Mouse (Mus musculus): Measurements from ENCODE around the gene Abcb11.

Abcb11 gene

GRCm38 (mm10) chr2:69264069-69264618 lies 78.3 kb downstream of the Abcb11 start:
- in situ Hi-C loops (cut with MseI, MboI), result no loop called here

GRCm38 (mm10) chr2:69248221-69248755 lies 94.1 kb downstream of the Abcb11 start:
- in situ Hi-C loops (cut with MseI, MboI), result no loop called here

- in situ Hi-C loops (cut with MseI, MboI), result no loop called here
Measured at GRCm38 (mm10) chr2:69247081-69247480, 95.3 kb downstream of the Abcb11 start.

DNA sequence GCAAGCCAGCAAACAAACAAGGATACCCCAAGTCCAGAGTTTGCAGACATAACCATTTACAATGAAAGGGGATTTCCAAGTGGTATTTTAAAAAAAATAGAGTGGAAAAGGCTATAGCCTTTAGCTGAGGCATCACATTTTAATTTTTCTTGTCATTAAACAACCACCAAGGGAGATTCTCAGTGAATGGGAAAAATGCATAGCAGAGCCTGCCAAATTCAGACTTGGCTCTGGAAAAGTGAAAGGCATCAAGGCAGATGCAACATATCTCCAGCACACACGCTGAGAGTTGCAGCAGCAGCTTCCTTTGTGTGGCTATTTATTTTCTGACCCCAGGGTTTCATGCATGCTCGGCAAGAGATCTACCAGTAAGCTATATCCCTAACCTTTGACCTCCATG lies 97.5 kb downstream of the Abcb11 start:
- in situ Hi-C loops (cut with MseI, MboI), result no loop called here

DNA sequence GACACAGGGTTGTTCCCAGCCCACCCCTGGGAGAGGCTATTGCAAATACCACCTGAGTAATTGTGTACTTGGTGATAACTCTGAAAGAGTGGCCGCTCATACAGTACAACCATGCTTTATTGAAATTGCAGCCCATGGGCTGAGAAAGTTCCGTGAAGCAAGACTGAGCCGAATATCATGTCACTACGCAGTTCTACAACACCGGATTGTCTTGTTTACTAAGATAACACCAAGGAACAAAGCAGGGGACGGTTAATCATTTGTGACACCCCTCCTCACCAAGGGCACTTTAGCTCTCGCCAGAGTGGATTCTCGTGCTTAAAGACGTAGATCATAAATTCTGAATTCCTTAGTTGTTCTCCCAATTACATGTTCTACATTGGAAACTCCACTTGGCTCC lies 103.1 kb downstream of the Abcb11 start:
- in situ Hi-C loops (cut with MseI, MboI), result no loop called here

DNA sequence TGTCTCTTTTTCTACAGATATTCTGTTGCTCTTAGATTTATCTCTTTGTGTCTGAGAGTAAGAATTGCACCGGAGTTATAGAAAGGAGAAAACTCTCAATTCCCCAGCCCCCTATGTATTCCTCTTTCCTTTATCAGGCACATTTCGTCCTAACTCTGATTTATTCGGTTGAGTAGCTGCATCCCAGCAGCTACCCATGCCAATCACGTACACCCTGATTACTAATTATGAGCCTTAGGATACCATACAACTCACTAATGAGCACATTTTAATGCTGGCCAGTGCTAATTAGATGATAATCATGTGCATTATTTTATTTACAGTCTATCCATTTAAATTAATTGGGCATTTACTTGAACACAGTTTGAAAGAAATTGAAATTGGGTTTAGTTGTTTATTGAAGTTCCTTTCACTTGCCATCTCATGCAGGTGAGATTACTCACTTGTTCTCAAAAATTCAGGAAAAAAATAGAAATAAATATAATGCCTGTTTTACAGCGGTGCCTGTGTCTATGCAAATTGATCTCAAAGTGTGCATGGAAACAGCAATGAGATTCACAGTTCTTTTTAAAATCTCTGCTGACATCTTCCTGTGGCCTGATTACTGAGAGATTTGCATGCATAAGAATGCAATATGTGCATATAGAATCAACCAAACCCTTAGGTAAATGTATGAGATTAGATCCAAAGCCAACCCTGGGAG lies 107.3 kb downstream of the Abcb11 start:
- in situ Hi-C loops (cut with MseI, MboI), result no loop called here

DNA sequence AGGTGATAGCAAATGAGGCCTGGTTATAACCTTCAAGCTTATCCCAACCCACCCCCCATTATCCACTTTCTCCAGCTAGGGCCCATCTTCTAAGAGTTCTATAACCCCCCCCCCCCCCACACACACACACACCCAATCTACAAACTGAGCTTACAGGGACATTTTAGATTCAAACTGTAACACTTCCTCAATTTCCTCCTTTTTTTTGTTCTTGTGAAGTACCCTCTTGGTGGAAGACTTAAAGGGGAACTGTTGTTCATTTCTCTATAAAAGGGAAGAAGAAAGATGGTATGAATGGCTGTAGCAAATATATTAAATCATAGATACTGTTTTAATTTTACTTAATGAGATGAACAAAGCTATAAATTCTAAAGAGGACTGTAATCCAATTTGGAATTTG lies 110.3 kb downstream of the Abcb11 start:
- in situ Hi-C loops (cut with MseI, MboI), result no loop called here

DNA sequence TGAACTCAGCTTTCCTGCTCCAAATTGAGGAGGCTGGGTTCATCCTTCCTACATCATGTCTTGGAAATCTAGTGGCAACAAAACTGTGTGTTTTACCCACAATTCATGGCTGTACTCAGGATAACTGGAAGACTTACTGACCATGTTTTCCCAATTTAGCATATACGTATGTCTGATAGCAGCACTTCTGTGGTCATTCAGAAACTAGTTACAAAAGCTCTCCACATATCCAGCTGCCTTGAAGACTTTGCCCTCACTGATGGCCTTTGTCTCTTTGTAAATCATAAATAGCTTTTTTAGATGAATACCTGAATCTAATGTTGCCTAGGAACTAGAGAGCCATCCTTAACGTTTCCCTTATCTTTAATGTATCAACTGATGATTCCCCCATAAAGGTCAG lies 112.3 kb downstream of the Abcb11 start:
- in situ Hi-C loops (cut with MseI, MboI), result no loop called here

- in situ Hi-C loops (cut with MseI, MboI), result no loop called here
Measured at GRCm38 (mm10) chr2:69228635-69229034, 113.8 kb downstream of the Abcb11 start.

GRCm38 (mm10) chr2:69226876-69227275 lies 115.5 kb downstream of the Abcb11 start:
- in situ Hi-C loops (cut with MseI, MboI), result no loop called here

GRCm38 (mm10) chr2:69224724-69225123 lies 117.7 kb downstream of the Abcb11 start:
- in situ Hi-C loops (cut with MseI, MboI), result no loop called here

- in situ Hi-C loops (cut with MseI, MboI), result no loop called here
Measured at GRCm38 (mm10) chr2:69222815-69223214, 119.6 kb downstream of the Abcb11 start.

- in situ Hi-C loops (cut with MseI, MboI), result no loop called here
Measured at GRCm38 (mm10) chr2:69221868-69222416, 120.5 kb downstream of the Abcb11 start.

DNA sequence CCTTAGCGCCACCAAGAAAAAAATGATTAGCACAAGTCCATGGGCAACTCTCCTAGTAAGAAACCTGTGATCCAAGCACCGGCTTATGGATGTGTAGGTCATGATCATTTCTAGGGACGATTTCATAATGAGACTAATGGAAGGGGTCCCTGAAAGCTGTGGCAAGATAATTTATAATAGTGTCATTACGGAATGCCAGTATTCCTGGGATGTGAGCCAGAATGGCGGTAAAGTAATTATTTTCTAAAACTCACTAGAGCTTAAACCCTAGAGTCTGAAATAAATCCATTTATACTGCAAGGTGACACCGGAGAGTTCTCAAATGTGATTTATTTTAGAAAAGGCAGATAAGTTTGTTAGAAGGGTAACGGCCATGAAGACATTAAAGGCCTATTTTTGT lies 127.2 kb downstream of the Abcb11 start:
- in situ Hi-C loops (cut with MseI, MboI), result no loop called here

GRCm38 (mm10) chr2:69212652-69213051 lies 129.8 kb downstream of the Abcb11 start:
- in situ Hi-C loops (cut with MseI, MboI), result no loop called here

DNA sequence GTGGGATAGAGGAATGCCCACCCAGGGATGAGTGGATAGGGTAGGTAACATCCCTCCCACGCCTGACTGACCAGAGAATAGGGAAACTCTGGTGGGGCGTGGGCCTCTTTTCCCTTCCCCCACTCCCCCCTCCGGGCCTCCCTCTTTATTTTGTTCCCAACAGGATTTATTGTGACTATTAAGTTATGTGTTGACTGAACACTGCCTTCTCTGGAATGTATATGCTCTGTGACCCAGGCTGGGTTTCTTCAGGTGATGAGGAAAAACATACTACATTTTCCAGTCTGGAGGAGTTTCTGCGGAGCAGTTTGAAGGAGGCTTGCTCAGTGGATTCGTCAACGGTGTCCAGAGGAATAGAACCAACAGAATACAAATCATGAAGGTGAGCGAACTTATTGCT lies 131.6 kb downstream of the Abcb11 start, which contains the start of gene G6pc2:
Gene G6pc2 (plus strand): TSS at position 301 of the 400 bp plus-strand sequence.
- in situ Hi-C loops (cut with MseI, MboI), result no loop called here

- in situ Hi-C loops (cut with MseI, MboI), result no loop called here
Measured at GRCm38 (mm10) chr2:69209684-69210083, 132.7 kb downstream of the Abcb11 start.

GRCm38 (mm10) chr2:69206523-69206922 lies 135.9 kb downstream of the Abcb11 start:
- in situ Hi-C loops (cut with MseI, MboI), result no loop called here

DNA sequence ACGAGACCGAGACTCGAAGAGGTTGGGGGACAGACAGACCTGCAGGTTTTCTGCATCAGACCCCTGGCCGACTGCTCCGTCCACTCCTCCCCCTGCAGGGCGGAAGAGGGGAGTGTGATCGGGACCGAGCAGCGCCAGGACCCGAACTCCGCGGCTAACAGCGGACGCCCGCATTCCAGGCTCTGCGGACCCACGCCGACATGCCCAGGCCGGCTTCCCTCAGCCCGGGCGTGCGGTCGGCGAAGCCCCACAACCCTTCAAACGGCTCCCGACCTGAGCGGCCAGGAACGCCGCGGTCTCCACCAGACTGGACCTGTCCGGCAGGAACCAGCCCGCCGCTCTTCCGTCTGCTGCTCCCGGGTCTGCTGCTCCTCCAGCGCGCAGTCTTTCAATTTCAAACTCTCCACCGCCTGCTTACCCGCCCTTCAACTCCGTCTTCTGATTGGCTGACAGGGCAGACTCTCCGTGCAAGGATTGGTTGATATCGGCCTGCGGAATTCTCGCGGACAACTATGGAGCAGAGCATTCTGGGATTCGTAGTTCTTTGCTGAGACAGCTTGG lies 136.5 kb downstream of the Abcb11 start, which contains the start of gene Spc25:
Gene Spc25 (minus strand): TSS at position 404 of the 561 bp plus-strand sequence.
- in situ Hi-C loops (cut with MseI, MboI), result no loop called here

GRCm38 (mm10) chr2:69205185-69205584 lies 137.2 kb downstream of the Abcb11 start:
- in situ Hi-C loops (cut with MseI, MboI), result no loop called here

- in situ Hi-C loops (cut with MseI, MboI), result no loop called here
Measured at GRCm38 (mm10) chr2:69193555-69193954, 148.9 kb downstream of the Abcb11 start.

GRCm38 (mm10) chr2:69191059-69191458 lies 151.4 kb downstream of the Abcb11 start:
- in situ Hi-C loops (cut with MseI, MboI), result no loop called here

- in situ Hi-C loops (cut with MseI, MboI), result no loop called here
Measured at GRCm38 (mm10) chr2:69189222-69189621, 153.2 kb downstream of the Abcb11 start.

All from mouse trophoblast stem cell (cell line).